Mouse (Mus musculus): ENCODE results near the gene Tmem50b. TPM values are rescaled to one million over a fixed set of nuclear protein-coding genes. Genes with fewer than 3 reads are reported as not detected.

Gene Tmem50b
- polyA plus RNA-seq, 1 experiment from 2014 or later: 48.7 TPM

- Histone ChIP-seq H3K9me3 (replicated peaks) (no peaks in the 10 kb centered on the region), H3K27ac (no peak overlapping the region), H3K36me3 (no peaks in the 10 kb centered on the region), H3K27me3 (peaks cover 7% of the 10 kb centered on the region), H3K4me2 (replicated peaks) (no peak overlapping the region), H3K4me1 (peaks cover 3% of the 10 kb centered on the region), H3K9ac (no peak overlapping the region), H3K4me3 (no peak overlapping the region)
- WGBS: 76% methylated on average over 9 of the region's 9 CpGs
- no peak for ATAC-seq (ENCODE audit: low FRiP score)
Measured at GRCm38 (mm10) chr16:91601693-91602092, 4.1 kb upstream of the Tmem50b start.

- H3K4me3 ChIP-seq: no peak overlapping the region
- no peak overlapping the region for H3K27ac ChIP-seq
- ATAC-seq (ENCODE audit: low FRiP score): no peak
- H3K4me2 ChIP-seq (replicated peaks): no peak overlapping the region
- peaks cover 7% of the 10 kb centered on the region for H3K27me3 ChIP-seq
- no peaks in the 10 kb centered on the region for H3K9me3 ChIP-seq (replicated peaks)
- no peak overlapping the region for H3K9ac ChIP-seq
- WGBS: 81% methylated on average over 4 of the region's 4 CpGs
- no peaks in the 10 kb centered on the region for H3K36me3 ChIP-seq
- H3K4me1 ChIP-seq: peaks cover 8% of the 10 kb centered on the region
Measured at GRCm38 (mm10) chr16:91601081-91601480, 3.5 kb upstream of the Tmem50b start.

- Histone ChIP-seq H3K27me3 (peaks cover 7% of the 10 kb centered on the region), H3K9ac (no peak overlapping the region), H3K4me2 (replicated peaks) (no peak overlapping the region), H3K27ac (no peak overlapping the region), H3K9me3 (replicated peaks) (no peaks in the 10 kb centered on the region), H3K36me3 (no peaks in the 10 kb centered on the region), H3K4me3 (no peak overlapping the region), H3K4me1 (peaks cover 8% of the 10 kb centered on the region)
- no peak for ATAC-seq (ENCODE audit: low FRiP score)
Measured at GRCm38 (mm10) chr16:91599242-91599641, 1.6 kb upstream of the Tmem50b start.

GRCm38 (mm10) chr16:91596779-91597671, 575 bp downstream of the Tmem50b start:
- ATAC-seq (ENCODE audit: low FRiP score): no peak
- H3K36me3 ChIP-seq: no peaks in the 10 kb centered on the region

GRCm38 (mm10) chr16:91596397-91596778, 1.2 kb downstream of the Tmem50b start:
- Histone ChIP-seq H3K36me3 (no peaks in the 10 kb centered on the region), H3K27me3 (peaks cover 7% of the 10 kb centered on the region), H3K4me3 (peak overlapping the region; percentile 89), H3K4me2 (replicated peaks) (peak overlapping the region; percentile 91), H3K9ac (peak overlapping the region; percentile 87), H3K9me3 (replicated peaks) (no peaks in the 10 kb centered on the region), H3K4me1 (peaks cover 16% of the 10 kb centered on the region), H3K27ac (no peak overlapping the region)
- WGBS: 24% methylated on average over 9 of the region's 9 CpGs
- ATAC-seq (ENCODE audit: low FRiP score): no peak

More at GRCm38 (mm10) chr16:91596779-91597671, 575 bp downstream of the Tmem50b start:
- Histone ChIP-seq H3K27me3 (peaks cover 7% of the 10 kb centered on the region), H3K9ac (peak overlapping the region; percentile 87), H3K4me2 (replicated peaks) (peak overlapping the region; percentile 91), H3K4me3 (peak overlapping the region; percentile 89), H3K9me3 (replicated peaks) (no peaks in the 10 kb centered on the region), H3K27ac (peak overlapping the region; percentile 64), H3K4me1 (peaks cover 15% of the 10 kb centered on the region)
- WGBS: under 1% methylated on average over 72 of the region's 75 CpGs

- Histone ChIP-seq H3K27me3 (peaks cover 7% of the 10 kb centered on the region), H3K4me2 (replicated peaks) (no peak overlapping the region), H3K4me3 (no peak overlapping the region), H3K9ac (no peak overlapping the region), H3K27ac (no peak overlapping the region), H3K36me3 (no peaks in the 10 kb centered on the region), H3K4me1 (peaks cover 16% of the 10 kb centered on the region), H3K9me3 (replicated peaks) (no peaks in the 10 kb centered on the region)
- ATAC-seq (ENCODE audit: low FRiP score): no peak
- WGBS: 87% methylated on average over 6 of the region's 6 CpGs
Measured at GRCm38 (mm10) chr16:91595076-91595475, 2.5 kb downstream of the Tmem50b start.

GRCm38 (mm10) chr16:91593262-91593661, 4.3 kb downstream of the Tmem50b start:
- Histone ChIP-seq H3K27ac (no peak overlapping the region), H3K27me3 (no peaks in the 10 kb centered on the region), H3K4me2 (replicated peaks) (no peak overlapping the region), H3K9ac (no peak overlapping the region), H3K4me3 (no peak overlapping the region), H3K9me3 (replicated peaks) (no peaks in the 10 kb centered on the region), H3K4me1 (peaks cover 19% of the 10 kb centered on the region), H3K36me3 (no peaks in the 10 kb centered on the region)
- no peak for ATAC-seq (ENCODE audit: low FRiP score)
- 79% methylated on average over 3 of the region's 3 CpGs for WGBS

- H3K27ac ChIP-seq: no peak overlapping the region
- H3K9ac ChIP-seq: no peak overlapping the region
- no peak for ATAC-seq (ENCODE audit: low FRiP score)
- H3K4me2 ChIP-seq (replicated peaks): no peak overlapping the region
- no peak overlapping the region for H3K4me3 ChIP-seq
- H3K9me3 ChIP-seq (replicated peaks): no peaks in the 10 kb centered on the region
- H3K27me3 ChIP-seq: no peaks in the 10 kb centered on the region
- WGBS: 74% methylated on average over 8 of the region's 8 CpGs
- H3K4me1 ChIP-seq: peaks cover 19% of the 10 kb centered on the region
- H3K36me3 ChIP-seq: no peaks in the 10 kb centered on the region
Measured at GRCm38 (mm10) chr16:91592162-91592561, 5.4 kb downstream of the Tmem50b start.

- peaks cover 9% of the 10 kb centered on the region for H3K4me1 ChIP-seq
- no peak overlapping the region for H3K9ac ChIP-seq
- no peak overlapping the region for H3K4me2 ChIP-seq (replicated peaks)
- H3K27me3 ChIP-seq: no peaks in the 10 kb centered on the region
- no peak overlapping the region for H3K27ac ChIP-seq
- peaks cover 7% of the 10 kb centered on the region; the same call in 1 of the 2 replicates for H3K36me3 ChIP-seq
- H3K9me3 ChIP-seq (replicated peaks): no peaks in the 10 kb centered on the region
- 90% methylated on average over 3 of the region's 3 CpGs for WGBS
- no peak for ATAC-seq (ENCODE audit: low FRiP score)
- H3K4me3 ChIP-seq: no peak overlapping the region
Measured at GRCm38 (mm10) chr16:91588703-91589102, 8.9 kb downstream of the Tmem50b start.

GRCm38 (mm10) chr16:91587730-91588453, 9.7 kb downstream of the Tmem50b start:
- Histone ChIP-seq H3K36me3 (peaks cover 9% of the 10 kb centered on the region; the same call in 1 of the 2 replicates), H3K27ac (no peak overlapping the region), H3K9ac (no peak overlapping the region), H3K4me1 (peaks cover 9% of the 10 kb centered on the region; the same call in 1 of the 2 replicates), H3K9me3 (replicated peaks) (no peaks in the 10 kb centered on the region), H3K4me3 (no peak overlapping the region), H3K27me3 (no peaks in the 10 kb centered on the region), H3K4me2 (replicated peaks) (no peak overlapping the region)
- no peak for ATAC-seq (ENCODE audit: low FRiP score)
- WGBS: 58% methylated on average over 6 of the region's 6 CpGs

- no peaks in the 10 kb centered on the region for H3K9me3 ChIP-seq (replicated peaks)
- no peaks in the 10 kb centered on the region for H3K27me3 ChIP-seq
- no peak overlapping the region for H3K27ac ChIP-seq
- 88% methylated on average over 6 of the region's 6 CpGs for WGBS
- no peak overlapping the region for H3K9ac ChIP-seq
- H3K4me3 ChIP-seq: no peak overlapping the region
- H3K4me1 ChIP-seq: peaks cover 4% of the 10 kb centered on the region; the same call in 1 of the 2 replicates
- no peak for ATAC-seq (ENCODE audit: low FRiP score)
- no peak overlapping the region for H3K4me2 ChIP-seq (replicated peaks)
- peaks cover 17% of the 10 kb centered on the region for H3K36me3 ChIP-seq
Measured at GRCm38 (mm10) chr16:91586244-91586643, 11.4 kb downstream of the Tmem50b start.

- no peaks in the 10 kb centered on the region for H3K9me3 ChIP-seq (replicated peaks)
- H3K4me1 ChIP-seq: peaks cover 4% of the 10 kb centered on the region; the same call in 1 of the 2 replicates
- WGBS: 89% methylated on average over 5 of the region's 5 CpGs
- no peak overlapping the region for H3K4me3 ChIP-seq
- H3K36me3 ChIP-seq: peaks cover 24% of the 10 kb centered on the region
- ATAC-seq (ENCODE audit: low FRiP score): no peak
- no peak overlapping the region for H3K27ac ChIP-seq
- H3K4me2 ChIP-seq (replicated peaks): no peak overlapping the region
- no peak overlapping the region for H3K9ac ChIP-seq
- H3K27me3 ChIP-seq: no peaks in the 10 kb centered on the region
Measured at GRCm38 (mm10) chr16:91585617-91586016, 12.0 kb downstream of the Tmem50b start.
